Mouse (Mus musculus): ENCODE data around the gene Psmb7.

- TF ChIP-seq CTCF (IDR thresholded peaks at IDR 0.05; ENCODE audit: control insufficient read depth, insufficient read depth, low read length): no peak
- no peak for TF ChIP-seq POLR2A (IDR thresholded peaks at IDR 0.05; ENCODE audit: borderline replicate concordance, control insufficient read depth, low read depth, low read length)
These were observed 6.1 kb downstream of the Psmb7 start for GRCm38 (mm10) chr2:38637716-38638267.
